Mouse (Mus musculus): ENCODE results near the gene Rfx2. TPM values are rescaled to one million over a fixed set of nuclear protein-coding genes. Genes with fewer than 3 reads are reported as not detected.

Rfx2 gene
- polyA plus RNA-seq, 1 experiment from 2014 or later = 6.7 TPM

GRCm38 (mm10) chr17:56792588-56792987 is 38.2 kb downstream of the Rfx2 start:
- Histone ChIP-seq H3K4me1 (ENCODE audit: control insufficient read depth, insufficient read depth, low read length) (no peaks in the 10 kb centered on the region), H3K36me3 (ENCODE audit: control insufficient read depth, insufficient read depth, low read length) (no peaks in the 10 kb centered on the region), H3K9me3 (ENCODE audit: control insufficient read depth, low read depth, low read length) (no peaks in the 10 kb centered on the region), H3K9ac (replicated peaks; ENCODE audit: low read depth, low read length) (no peak overlapping the region), H3K27ac (ENCODE audit: low read length) (no peak overlapping the region), H3K27me3 (ENCODE audit: control insufficient read depth, insufficient read depth, low read length) (no peaks in the 10 kb centered on the region), H3K4me2 (replicated peaks; ENCODE audit: low read depth, low read length) (no peak overlapping the region), H3K4me3 (ENCODE audit: low read depth, low read length) (no peak overlapping the region)
- 84% methylated on average over 3 of the region's 3 CpGs for WGBS
- ATAC-seq (ENCODE audit: insufficient number of reproducible peaks, insufficient read depth, low FRiP score, low read depth) = no peak

- H3K4me1 ChIP-seq (ENCODE audit: control insufficient read depth, insufficient read depth, low read length) = no peaks in the 10 kb centered on the region
- H3K27ac ChIP-seq (ENCODE audit: low read length) = no peak overlapping the region
- no peaks in the 10 kb centered on the region for H3K9me3 ChIP-seq (ENCODE audit: control insufficient read depth, low read depth, low read length)
- 86% methylated on average over 6 of the region's 6 CpGs for WGBS
- no peaks in the 10 kb centered on the region for H3K36me3 ChIP-seq (ENCODE audit: control insufficient read depth, insufficient read depth, low read length)
- no peak overlapping the region for H3K4me2 ChIP-seq (replicated peaks; ENCODE audit: low read depth, low read length)
- no peak overlapping the region for H3K4me3 ChIP-seq (ENCODE audit: low read depth, low read length)
- H3K9ac ChIP-seq (replicated peaks; ENCODE audit: low read depth, low read length) = no peak overlapping the region
- no peaks in the 10 kb centered on the region for H3K27me3 ChIP-seq (ENCODE audit: control insufficient read depth, insufficient read depth, low read length)
- no peak for ATAC-seq (ENCODE audit: insufficient number of reproducible peaks, insufficient read depth, low FRiP score, low read depth)
These were observed 41.5 kb downstream of the Rfx2 start for GRCm38 (mm10) chr17:56789286-56789685.

- no peaks in the 10 kb centered on the region for H3K27me3 ChIP-seq (ENCODE audit: control insufficient read depth, insufficient read depth, low read length)
These were observed 41.9 kb downstream of the Rfx2 start for GRCm38 (mm10) chr17:56788886-56789285.

GRCm38 (mm10) chr17:56780291-56780978 is 50.4 kb downstream of the Rfx2 start:
- H3K4me1 ChIP-seq (ENCODE audit: control insufficient read depth, insufficient read depth, low read length) = no peaks in the 10 kb centered on the region; the same call in 1 of the 2 replicates
- no peak for ATAC-seq (ENCODE audit: insufficient number of reproducible peaks, insufficient read depth, low FRiP score, low read depth)
- no peak overlapping the region for H3K4me3 ChIP-seq (ENCODE audit: low read depth, low read length)
- H3K27me3 ChIP-seq (ENCODE audit: control insufficient read depth, insufficient read depth, low read length) = no peaks in the 10 kb centered on the region
- no peaks in the 10 kb centered on the region; the same call in 1 of the 2 replicates for H3K36me3 ChIP-seq (ENCODE audit: control insufficient read depth, insufficient read depth, low read length)
- H3K9me3 ChIP-seq (ENCODE audit: control insufficient read depth, low read depth, low read length) = peaks cover 4% of the 10 kb centered on the region; the same call in 1 of the 2 replicates
- 64% methylated on average over 13 of the region's 13 CpGs for WGBS
- H3K9ac ChIP-seq (replicated peaks; ENCODE audit: low read depth, low read length) = no peak overlapping the region
- H3K27ac ChIP-seq (ENCODE audit: low read length) = no peak overlapping the region
- H3K4me2 ChIP-seq (replicated peaks; ENCODE audit: low read depth, low read length) = no peak overlapping the region

More at GRCm38 (mm10) chr17:56788886-56789285, 41.9 kb downstream of the Rfx2 start:
- no peaks in the 10 kb centered on the region for H3K36me3 ChIP-seq (ENCODE audit: control insufficient read depth, insufficient read depth, low read length)
- no peaks in the 10 kb centered on the region for H3K9me3 ChIP-seq (ENCODE audit: control insufficient read depth, low read depth, low read length)
- no peak overlapping the region for H3K27ac ChIP-seq (ENCODE audit: low read length)
- ATAC-seq (ENCODE audit: insufficient number of reproducible peaks, insufficient read depth, low FRiP score, low read depth) = no peak
- H3K4me3 ChIP-seq (ENCODE audit: low read depth, low read length) = no peak overlapping the region
- WGBS = 60% methylated on average over 3 of the region's 3 CpGs
- H3K9ac ChIP-seq (replicated peaks; ENCODE audit: low read depth, low read length) = no peak overlapping the region
- no peak overlapping the region for H3K4me2 ChIP-seq (replicated peaks; ENCODE audit: low read depth, low read length)
- no peaks in the 10 kb centered on the region for H3K4me1 ChIP-seq (ENCODE audit: control insufficient read depth, insufficient read depth, low read length)

GRCm38 (mm10) chr17:56778779-56779362 is 51.9 kb downstream of the Rfx2 start:
- Histone ChIP-seq H3K9me3 (ENCODE audit: control insufficient read depth, low read depth, low read length) (peaks cover 4% of the 10 kb centered on the region; the same call in 1 of the 2 replicates), H3K4me3 (ENCODE audit: low read depth, low read length) (no peak overlapping the region), H3K27me3 (ENCODE audit: control insufficient read depth, insufficient read depth, low read length) (no peaks in the 10 kb centered on the region), H3K4me1 (ENCODE audit: control insufficient read depth, insufficient read depth, low read length) (no peaks in the 10 kb centered on the region; the same call in 1 of the 2 replicates), H3K4me2 (replicated peaks; ENCODE audit: low read depth, low read length) (no peak overlapping the region), H3K9ac (replicated peaks; ENCODE audit: low read depth, low read length) (no peak overlapping the region), H3K36me3 (ENCODE audit: control insufficient read depth, insufficient read depth, low read length) (no peaks in the 10 kb centered on the region; the same call in 1 of the 2 replicates), H3K27ac (ENCODE audit: low read length) (peak overlapping the region; percentile 23; the same call in 1 of the 2 replicates)
- ATAC-seq (ENCODE audit: insufficient number of reproducible peaks, insufficient read depth, low FRiP score, low read depth) = peak; percentile 62; the same call in 1 of the 2 replicates
- 43% methylated on average over 3 of the region's 3 CpGs for WGBS

- WGBS = 90% methylated on average over 11 of the region's 11 CpGs
- peaks cover 4% of the 10 kb centered on the region; the same call in 1 of the 2 replicates for H3K9me3 ChIP-seq (ENCODE audit: control insufficient read depth, low read depth, low read length)
- no peaks in the 10 kb centered on the region; the same call in 1 of the 2 replicates for H3K4me1 ChIP-seq (ENCODE audit: control insufficient read depth, insufficient read depth, low read length)
- ATAC-seq (ENCODE audit: insufficient number of reproducible peaks, insufficient read depth, low FRiP score, low read depth) = no peak
- H3K36me3 ChIP-seq (ENCODE audit: control insufficient read depth, insufficient read depth, low read length) = no peaks in the 10 kb centered on the region; the same call in 1 of the 2 replicates
- H3K27me3 ChIP-seq (ENCODE audit: control insufficient read depth, insufficient read depth, low read length) = no peaks in the 10 kb centered on the region
- H3K4me3 ChIP-seq (ENCODE audit: low read depth, low read length) = no peak overlapping the region
- H3K4me2 ChIP-seq (replicated peaks; ENCODE audit: low read depth, low read length) = no peak overlapping the region
- no peak overlapping the region for H3K27ac ChIP-seq (ENCODE audit: low read length)
- no peak overlapping the region for H3K9ac ChIP-seq (replicated peaks; ENCODE audit: low read depth, low read length)
These were observed 53.2 kb downstream of the Rfx2 start for GRCm38 (mm10) chr17:56777568-56777967.

- H3K36me3 ChIP-seq (ENCODE audit: control insufficient read depth, insufficient read depth, low read length) = peaks cover 33% of the 10 kb centered on the region
- 84% methylated on average over 5 of the region's 5 CpGs for WGBS
- ATAC-seq (ENCODE audit: insufficient number of reproducible peaks, insufficient read depth, low FRiP score, low read depth) = no peak
- H3K4me2 ChIP-seq (replicated peaks; ENCODE audit: low read depth, low read length) = no peak within 1 kb of the TSS
- no peaks in the 10 kb centered on the region for H3K27me3 ChIP-seq (ENCODE audit: control insufficient read depth, insufficient read depth, low read length)
- H3K9me3 ChIP-seq (ENCODE audit: control insufficient read depth, low read depth, low read length) = no peaks in the 10 kb centered on the region
- H3K4me3 ChIP-seq (ENCODE audit: low read depth, low read length) = no peak within 1 kb of the TSS
- H3K9ac ChIP-seq (replicated peaks; ENCODE audit: low read depth, low read length) = no peak within 1 kb of the TSS
- 0 out of 2 replicates have a peak, but pooled peaks cover 6% of the 10 kb centered on the region for H3K4me1 ChIP-seq (ENCODE audit: control insufficient read depth, insufficient read depth, low read length)
- no peak within 1 kb of the TSS for H3K27ac ChIP-seq (ENCODE audit: low read length)
These were observed 60.9 kb downstream of the Rfx2 start, which contains the start of gene Prr22 for GRCm38 (mm10) chr17:56769950-56770349. Gene Prr22 (plus strand): TSS chr17:56770250.

GRCm38 (mm10) chr17:56768941-56769340 is 61.9 kb downstream of the Rfx2 start:
- H3K4me1 ChIP-seq (ENCODE audit: control insufficient read depth, insufficient read depth, low read length) = 0 out of 2 replicates have a peak, but pooled peaks cover 6% of the 10 kb centered on the region
- no peak overlapping the region for H3K27ac ChIP-seq (ENCODE audit: low read length)
- no peaks in the 10 kb centered on the region for H3K27me3 ChIP-seq (ENCODE audit: control insufficient read depth, insufficient read depth, low read length)
- no peak overlapping the region for H3K4me2 ChIP-seq (replicated peaks; ENCODE audit: low read depth, low read length)
- no peak overlapping the region for H3K4me3 ChIP-seq (ENCODE audit: low read depth, low read length)
- 94% methylated on average over 11 of the region's 11 CpGs for WGBS
- peaks cover 33% of the 10 kb centered on the region for H3K36me3 ChIP-seq (ENCODE audit: control insufficient read depth, insufficient read depth, low read length)
- H3K9me3 ChIP-seq (ENCODE audit: control insufficient read depth, low read depth, low read length) = no peaks in the 10 kb centered on the region
- no peak overlapping the region for H3K9ac ChIP-seq (replicated peaks; ENCODE audit: low read depth, low read length)
- no peak for ATAC-seq (ENCODE audit: insufficient number of reproducible peaks, insufficient read depth, low FRiP score, low read depth)
